Mouse (Mus musculus) testis, adult 2 months (tissue): ENCODE results near the gene Golgb1.

Experiments
- CTCF ChIP-seq: fragments of 200-500 bp; IDR thresholded peaks from 2 replicates; pipeline ENCODE4 v1.5.1; 2012; ENCODE audit warnings: low read depth, mild to moderate bottlenecking, inconsistent platforms, low read length, moderate library complexity; ENCODE audit not compliant: control insufficient read depth, insufficient read depth, insufficient replicate concordance
- POLR2A ChIP-seq: fragments of 200-500 bp; IDR thresholded peaks from 2 replicates; pipeline ENCODE4 v1.6.1; 2012; ENCODE audit warnings: low read depth, mild to moderate bottlenecking, inconsistent platforms, low read length, moderate library complexity; ENCODE audit not compliant: control insufficient read depth

DNA sequence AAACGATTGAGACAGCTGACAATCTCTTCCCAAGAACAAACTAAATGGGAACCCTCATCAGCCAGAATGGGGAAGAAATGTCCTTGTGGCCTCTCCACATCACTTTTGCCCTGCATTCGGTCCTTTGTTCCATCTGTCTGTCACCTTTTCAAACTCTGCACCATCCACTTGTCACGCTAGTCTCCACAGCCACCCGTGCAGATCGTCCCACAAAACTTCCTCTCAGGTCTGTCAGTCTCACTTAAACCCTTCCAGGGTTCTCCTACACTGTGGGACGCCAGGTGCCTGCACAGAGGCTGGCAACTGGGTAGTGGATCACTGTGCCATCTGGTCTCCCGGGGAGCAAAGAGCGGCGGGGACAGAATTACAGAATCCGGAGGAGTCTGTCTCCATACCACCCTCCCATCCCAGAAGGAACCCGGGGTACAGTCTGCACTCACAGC, 47.3 kb upstream of the Golgb1 start:
- TF ChIP-seq CTCF (no peak), POLR2A (no peak)
